Mouse (Mus musculus) kidney, adult 9 months (tissue): ENCODE measurements around the gene Oasl1.
A peak's percentile ranks its signal among the peaks of the same experiment; 100 is the strongest.
"Not testable (repeated sequence)": the region's sequence is repeated elsewhere in the genome, so short reads cannot be mapped to it uniquely, and the experiment has no call there.

Experiments used
- DNase-seq: peaks from one replicate; pipeline ENCODE4 v3.0.0; 2022

Gene Oasl1

DNA sequence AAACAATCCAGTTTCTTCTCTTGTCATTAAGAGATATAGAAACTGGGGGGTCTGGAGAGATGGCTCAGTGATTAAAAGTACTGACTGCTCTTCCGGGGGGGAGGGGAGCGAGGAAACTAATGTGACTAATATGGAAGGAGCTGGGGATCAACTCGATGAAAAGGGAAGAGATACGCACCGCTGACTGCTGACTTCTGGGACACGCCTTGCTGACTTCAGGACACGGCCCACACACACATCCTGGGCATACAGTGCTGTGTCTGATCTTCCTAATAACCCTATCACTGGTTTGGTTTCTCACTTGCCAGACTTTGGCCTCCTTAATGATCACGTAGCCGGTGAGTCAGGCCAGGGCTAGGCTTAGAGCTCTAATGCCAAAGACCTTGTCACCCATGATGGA lies 3.7 kb downstream of the Oasl1 start:
- no peak for DNase-seq

DNA sequence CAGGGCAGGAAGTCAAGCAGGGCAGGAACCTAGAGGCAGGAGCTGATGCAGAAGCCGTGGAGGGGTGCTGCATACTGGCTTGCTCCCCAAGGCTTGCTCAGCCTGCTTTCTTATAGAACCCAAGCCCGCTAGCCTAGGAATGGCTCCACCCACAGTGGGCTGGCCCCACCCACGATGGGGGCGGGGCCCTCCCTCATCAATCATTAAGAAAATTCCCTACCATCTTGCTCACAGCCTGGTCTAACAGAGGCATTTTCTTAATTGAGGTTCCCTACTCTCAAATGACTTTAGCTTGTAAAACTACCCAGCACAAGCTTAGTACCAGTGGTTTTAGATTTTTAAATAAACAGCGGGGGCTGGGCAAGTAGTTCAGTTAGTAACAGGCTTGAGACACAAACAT lies 8.6 kb downstream of the Oasl1 start:
- no peak for DNase-seq

DNA sequence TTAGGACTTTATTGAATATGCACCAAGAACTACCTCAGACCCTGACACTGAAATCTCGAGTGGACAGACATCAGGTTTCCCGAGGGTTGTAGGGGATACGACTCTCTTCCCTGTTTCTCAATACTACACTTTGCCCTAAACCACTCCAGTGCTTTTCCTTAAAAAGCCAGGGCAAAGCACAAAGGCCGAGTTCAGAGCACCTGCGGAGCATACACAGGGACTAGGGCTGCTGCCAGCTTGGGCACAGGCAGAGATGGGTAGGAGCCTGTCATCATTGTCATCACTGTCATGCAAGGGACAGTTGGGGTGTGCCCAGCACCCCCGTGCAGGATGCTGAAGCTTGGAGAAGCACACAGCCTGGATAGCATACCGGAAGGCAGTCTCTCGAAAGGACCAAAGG lies 10.2 kb downstream of the Oasl1 start:
- peak; percentile 66 for DNase-seq

DNA sequence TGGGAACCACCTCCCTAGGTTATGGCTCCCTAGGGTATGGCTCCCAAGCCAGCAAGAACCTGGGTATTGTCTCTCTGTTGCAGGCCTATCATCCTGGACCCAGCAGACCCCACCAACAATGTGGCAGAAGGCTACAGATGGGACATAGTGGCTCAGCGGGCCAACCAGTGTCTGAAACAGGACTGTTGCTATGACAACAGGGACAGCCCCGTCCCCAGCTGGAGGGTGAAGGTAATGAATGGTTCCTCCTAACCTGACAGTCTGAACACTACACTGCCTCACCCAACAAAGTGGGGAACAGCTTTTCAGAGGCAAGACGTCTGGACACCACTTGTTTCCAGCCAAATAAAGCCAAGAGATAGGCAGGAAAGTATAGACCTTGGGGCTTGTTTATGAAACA lies 12.8 kb downstream of the Oasl1 start:
- no peak for DNase-seq

DNA sequence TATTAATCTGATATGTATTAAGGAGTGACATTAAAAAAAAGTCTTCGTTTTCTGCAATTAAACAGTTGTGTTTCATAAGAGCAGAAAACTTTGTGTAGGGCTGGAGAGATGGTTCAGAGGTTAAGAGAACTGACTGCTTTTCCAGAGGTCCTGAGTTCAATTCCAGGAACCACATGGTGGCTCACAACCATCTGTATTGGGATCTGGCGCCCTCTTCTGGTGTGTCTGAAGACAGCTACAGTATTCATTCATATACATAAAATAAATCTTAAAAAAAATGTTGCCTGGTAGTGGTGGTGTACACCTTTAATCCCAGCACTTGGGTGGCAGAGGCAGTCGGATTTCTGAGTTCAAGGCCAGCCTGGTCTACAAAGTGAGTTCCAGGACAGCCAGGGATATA lies 18.1 kb downstream of the Oasl1 start:
- not testable (repeated sequence) for DNase-seq

DNA sequence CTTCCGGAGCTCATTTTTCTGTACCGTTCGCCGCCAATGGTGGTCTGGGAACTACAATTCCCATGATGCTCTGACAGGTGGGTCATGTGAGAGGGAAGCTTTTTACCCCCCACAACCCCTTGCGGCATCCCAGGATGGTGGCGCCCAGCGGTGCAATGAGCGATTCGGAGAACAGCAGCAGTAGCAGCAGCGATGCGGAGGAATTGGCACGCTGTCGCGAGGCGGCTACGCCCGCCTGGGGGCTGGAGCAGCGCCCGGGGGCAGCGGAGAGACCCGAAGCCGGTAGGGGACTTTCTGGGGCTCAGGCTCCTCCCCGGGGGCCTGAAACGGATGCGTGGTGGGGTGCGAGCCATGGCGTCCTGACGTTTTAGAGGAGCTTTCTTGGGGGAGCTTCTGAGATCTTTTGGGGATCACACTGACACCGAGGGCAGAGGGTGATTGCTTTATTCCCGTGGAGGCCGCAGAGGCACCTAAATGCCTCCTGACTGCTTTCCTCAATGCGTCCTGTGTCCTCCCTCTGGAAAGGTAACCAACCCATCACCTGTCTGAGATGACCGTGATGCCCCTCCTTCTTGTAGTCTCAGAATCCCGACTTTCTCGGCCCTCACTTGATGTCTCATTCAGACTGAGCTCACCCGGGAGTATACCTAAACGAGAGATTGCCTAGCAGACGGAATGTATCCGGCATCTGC lies 19.2 kb downstream of the Oasl1 start, which contains the start of gene 2210016L21Rik:
Gene 2210016L21Rik (plus strand): TSS at position 85 of the 692 bp plus-strand sequence.
- peak; percentile 91 for DNase-seq

DNA sequence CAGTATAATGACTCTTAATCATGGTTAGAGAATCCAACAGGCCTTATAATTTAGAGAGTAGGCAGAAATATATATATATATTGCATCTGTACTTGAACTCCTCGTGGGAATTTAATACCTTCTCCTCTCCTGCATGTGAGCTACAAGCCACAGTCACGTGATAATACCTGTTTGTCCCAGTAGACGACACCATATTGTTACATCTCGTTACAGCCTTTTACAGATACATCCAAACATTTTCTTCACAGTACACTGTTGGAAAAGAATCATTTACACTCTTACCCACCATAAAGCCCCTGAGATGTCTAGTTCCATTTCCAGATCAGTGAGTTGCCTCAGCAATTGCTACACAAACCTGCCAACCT lies 19.7 kb downstream of the Oasl1 start:
- DNase-seq, result no peak

DNA sequence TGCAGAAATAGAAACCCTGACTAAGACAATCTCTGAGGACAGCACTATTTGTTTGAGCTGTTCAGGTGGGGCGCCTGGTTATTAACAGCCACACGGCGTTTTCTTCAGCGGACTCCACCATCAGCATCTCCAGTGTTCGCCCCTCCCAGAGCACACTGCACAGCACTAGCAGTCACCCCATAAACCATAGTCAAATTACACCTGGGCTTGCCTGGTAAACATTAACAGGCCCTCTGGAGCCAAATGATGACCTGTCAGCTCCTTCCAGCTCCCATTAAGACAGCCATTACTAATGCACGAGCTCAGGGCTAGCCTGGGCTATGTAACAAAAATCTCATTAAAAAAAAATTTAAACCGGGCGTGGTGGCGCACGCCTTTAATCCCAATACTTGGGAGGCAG lies 22.0 kb downstream of the Oasl1 start:
- peak; percentile 77 for DNase-seq

DNA sequence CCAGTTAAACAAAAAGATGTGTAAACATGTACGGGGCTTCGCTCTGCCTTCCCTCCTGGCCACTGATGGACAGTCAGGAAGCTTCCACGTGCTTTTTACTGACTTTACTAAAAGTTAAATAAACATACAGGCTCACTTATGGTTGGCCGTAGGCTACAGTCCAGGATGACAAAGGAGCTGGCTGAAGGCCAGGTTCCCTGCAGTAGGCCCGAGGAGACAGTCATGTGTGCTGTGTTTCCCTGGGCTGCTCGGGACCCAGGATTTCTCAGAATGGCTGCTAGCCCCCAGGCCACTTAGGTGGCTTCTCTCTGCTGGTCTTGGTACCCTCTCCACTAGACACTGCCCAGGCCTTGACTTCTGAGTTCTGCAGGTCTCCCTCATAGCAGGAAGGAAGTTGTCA lies 25.9 kb downstream of the Oasl1 start:
- DNase-seq, result no peak

DNA sequence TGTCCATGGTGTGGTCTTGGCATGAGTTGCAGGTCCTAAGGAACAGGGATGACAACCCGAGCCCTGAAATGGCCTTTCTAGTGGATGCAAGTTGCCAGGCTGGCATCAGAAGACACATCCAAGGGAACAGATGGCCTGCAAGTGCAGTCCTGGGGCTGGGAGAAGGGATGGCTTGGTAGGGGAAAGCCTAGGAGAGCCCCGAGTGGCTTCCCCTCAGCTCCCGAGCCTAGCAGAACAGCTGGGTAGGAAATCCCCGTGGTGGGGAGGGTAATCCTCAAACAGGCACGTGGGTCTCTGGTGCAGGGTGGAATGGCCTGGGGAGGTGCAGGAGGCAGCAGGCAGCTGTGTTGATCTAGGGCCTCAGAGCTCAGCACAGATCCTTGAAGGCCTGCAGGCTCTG lies 26.3 kb downstream of the Oasl1 start:
- no peak for DNase-seq

DNA sequence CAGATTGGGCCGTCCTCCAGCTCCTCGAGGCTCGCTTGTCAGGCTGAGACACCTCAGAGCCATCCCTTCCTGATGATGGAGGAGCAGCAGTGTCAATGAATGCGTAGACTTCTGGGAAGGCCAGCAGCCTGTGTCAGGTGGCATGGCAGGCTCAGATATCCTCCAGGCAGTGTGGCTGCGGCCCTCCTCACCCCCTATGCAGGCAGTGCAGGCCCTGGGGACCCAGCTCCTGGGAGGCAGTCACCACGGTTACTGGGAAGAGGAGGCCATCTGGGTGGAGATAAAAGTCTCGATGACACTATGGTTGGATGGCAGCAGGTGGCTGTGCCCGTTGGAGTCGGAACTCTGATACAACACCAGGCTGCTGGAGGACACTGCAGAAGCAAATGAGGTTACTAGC lies 26.8 kb downstream of the Oasl1 start:
- no peak for DNase-seq

DNA sequence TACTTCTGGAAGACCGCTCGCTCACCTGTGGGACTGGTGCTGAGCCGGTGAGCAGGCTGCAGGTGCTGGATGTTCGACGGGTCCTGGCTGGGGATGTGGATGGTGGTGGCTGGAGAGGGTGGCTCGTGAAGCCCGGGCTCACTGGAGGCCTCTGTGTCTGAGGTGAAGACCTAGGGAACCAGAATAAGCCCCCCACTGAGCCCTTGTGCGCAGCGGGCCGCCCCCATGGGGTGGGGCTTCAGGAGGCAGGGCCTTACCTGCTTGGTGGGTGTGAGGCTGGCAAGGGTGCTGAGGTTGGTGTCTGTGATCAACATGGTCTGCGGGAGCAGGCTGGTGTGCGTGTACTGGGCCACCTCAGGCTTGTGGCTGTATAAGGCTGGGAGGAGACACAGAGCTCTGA lies 27.6 kb downstream of the Oasl1 start:
- DNase-seq, result no peak

DNA sequence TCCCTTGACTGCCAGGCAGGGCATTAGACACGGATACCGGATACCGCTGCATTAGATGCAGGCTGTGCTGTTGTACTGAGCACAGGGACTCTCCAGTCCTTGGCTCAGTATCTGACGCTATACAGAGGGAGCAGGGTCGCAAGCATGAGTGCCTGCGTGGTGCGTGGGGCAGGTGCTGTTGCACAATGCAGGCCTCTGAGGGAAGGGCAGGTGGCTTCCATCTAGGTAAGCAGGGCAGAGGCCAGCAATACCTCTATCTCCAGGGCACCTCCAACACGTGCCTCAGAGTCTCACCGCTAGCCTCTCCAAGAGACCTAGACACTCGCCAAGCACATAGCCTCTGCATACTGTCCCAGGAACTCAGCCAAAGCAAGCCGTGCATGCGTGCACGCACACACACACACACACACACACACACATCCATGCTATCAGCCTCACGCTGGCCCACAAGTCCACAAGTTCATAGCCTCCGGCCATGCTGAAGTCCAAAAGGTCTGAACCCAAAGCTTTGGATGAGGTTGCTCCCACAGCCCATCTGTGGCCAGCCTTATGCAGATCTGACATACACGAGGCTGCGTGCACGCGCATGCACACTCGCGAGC lies 28.3 kb downstream of the Oasl1 start:
- no peak for DNase-seq

DNA sequence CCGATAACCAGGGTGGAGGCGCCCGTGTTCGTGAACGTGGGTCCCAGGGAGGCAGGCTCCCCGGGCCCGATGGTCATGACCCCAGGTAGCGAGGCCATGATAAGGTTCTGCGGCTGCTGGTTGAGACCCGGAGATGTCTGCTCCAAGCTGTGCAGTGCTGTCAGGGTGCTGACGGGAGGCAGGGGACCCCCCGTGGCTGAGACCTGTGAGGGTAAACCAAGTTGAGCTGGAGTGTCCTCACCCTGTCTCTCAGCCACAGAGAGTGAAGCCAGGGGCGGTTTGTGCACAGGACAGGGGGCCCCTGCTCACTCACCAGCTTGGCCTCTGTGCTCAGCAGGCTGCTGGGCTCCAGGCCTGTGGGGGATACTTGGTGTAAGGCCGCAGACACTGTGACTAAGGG lies 30.3 kb downstream of the Oasl1 start:
- DNase-seq, result no peak

DNA sequence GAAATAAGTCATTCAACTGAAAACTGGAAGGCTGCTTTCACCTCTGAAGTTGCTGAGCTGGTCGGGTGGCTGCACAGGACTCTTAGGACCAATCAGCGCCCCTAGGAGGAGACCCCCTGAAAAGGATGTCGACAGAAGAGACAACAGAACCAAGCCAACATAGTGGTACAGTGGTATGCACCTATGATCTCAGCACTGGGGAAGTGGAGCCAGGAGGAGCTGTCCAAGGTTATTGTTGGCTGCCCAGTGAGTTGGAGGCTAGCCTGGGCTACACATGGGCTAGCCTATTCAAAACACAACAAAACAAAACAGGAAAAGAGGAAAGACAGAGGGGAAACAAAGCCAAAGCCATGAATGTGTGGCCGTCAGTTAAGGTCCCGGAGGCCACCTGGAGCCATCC lies 35.0 kb downstream of the Oasl1 start:
- DNase-seq, result no peak

DNA sequence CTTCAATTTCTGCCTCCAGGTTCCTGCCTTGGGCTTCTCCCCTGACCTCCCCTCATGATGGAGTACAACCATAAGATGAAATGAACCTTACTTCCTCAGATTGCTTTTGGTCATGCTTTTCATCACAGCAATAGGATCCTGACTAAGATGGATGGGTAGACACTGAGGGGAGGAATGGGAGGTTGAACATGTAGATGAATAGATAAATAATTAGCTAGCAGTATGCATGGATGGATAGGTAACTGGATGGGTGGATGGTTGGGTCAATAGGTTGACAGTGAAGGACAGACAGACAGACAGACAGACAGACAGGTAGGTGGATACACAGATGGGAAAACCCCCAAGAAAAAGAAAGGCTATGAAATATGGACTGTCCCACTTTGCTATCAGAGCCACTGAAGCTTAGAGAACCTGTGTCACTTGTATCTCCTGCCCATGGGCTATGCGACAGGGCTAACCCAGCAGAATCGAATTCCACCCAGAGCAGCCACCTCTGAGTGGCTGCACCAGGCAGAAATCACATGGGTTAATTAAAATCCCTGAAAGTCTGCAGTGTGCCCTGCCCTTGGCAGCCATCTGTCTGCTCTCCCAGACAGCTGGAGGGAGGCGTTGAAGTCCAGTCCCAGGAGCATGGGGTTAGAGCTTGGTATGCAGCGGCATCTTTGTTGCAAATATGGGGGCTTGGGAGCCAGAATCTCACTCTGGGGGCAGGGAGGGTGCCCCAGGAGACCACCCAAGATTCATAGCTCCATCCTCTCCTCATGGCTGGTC lies 38.7 kb downstream of the Oasl1 start:
- DNase-seq, result peak; percentile 70

DNA sequence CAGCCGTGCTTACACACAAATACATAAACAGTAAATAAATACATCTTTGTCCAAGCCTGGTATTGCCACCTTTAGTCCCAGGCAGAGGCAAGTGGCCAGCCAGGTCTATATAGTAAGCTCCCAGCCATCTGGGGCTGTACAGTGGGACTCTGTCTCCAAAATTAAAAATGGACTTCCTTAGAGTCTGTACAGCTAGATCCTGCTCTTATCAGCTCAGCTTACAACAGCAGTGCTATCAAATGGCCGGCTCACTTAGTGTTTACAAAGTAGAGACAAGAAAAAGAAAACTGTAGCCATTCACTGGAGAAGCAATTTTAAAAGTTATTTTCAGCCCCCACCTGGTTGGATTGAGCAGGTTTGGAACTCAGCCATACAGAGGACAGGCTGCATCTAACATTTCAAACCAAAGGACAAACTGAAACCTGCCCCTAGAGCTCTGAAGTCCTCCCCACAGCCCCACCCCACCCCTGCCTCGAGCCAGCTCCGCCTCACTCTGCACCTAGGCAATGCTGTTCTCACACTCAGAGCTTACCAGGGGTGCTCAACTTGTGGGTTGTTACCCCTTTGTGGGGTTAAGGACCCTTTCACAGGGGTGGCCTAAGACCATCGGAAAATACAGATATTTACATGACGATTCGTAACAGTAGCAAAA lies 41.4 kb downstream of the Oasl1 start:
- DNase-seq, result peak; percentile 75

DNA sequence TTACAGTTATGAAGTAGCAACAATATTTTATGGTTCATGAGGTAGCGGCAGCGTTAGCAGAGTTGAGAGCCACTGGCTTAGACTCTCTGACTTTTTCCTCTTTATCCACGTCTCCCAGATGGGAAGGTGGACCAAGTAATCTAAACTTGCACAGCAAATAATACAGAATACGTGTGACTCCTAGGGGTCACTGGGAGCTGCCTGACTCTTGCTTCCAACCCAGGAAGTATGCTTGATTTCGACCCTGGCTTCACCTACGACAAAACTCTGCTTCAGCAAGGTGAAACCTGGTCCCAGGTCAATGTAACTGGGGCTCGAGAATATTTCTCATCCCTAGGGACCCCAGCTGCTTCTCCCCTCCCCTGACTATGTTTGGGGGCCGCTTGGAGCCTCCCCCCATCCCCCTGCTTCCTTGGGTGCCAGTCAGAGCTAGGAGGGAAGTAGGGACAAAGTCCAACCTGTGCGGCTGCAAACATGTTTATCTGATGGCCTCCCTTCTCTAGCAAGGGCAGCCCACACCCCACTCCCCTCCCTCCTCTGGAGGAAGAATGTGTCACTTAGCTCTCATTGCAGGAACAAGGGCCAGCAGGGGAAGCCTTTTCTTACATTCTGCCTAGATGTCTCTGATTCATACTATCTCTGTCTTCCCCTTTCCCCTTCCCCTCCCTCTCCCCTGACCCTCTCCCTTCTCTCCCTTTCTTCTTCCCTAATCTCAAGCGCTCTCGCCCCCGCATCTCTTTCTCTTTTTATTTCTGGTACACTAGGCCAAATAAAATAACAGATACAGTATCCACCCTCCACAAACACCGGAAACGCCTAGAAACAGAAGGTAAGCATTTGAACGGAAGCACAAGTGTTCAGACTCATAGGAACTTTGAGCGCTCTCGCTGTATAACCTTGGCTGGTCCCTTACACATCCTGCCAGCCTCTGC lies 42.2 kb downstream of the Oasl1 start:
- DNase-seq, result peak; percentile 89

DNA sequence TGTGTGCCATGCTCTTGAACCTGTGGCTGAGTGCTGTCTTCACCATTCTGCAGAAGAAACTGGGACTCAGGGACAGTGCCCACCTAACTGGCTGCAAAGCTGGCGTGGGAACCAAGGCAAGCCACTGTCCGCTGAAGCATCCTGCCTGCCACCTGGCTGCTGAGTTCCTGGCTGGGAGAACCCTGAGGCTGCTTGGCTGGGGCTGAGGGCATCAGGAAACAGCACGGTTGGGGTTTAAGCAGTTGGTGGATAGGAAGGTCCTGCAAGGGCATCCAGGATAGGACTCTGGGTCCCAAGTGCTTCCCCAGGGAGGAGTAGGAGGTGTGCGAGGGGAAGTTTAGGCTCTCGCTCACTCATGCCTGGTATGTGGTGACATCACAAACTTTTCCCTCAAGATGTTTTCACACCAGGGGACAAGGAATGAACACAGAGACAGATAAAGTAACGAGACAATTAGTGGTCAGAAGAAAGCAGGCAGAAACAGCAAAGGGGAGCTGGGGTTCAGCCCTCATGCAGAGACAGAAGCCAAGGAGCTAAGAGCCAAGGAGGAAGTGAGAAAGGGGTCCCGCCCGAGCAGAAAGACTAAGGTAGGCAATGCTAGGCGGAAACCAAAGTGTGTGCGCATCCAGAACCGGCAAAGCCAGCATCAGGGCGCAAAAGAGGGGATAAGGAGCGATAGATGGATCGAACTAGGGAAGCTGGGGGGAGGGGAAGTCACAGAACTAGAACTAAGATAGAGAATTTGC lies 44.7 kb downstream of the Oasl1 start:
- DNase-seq, result peak; percentile 62

DNA sequence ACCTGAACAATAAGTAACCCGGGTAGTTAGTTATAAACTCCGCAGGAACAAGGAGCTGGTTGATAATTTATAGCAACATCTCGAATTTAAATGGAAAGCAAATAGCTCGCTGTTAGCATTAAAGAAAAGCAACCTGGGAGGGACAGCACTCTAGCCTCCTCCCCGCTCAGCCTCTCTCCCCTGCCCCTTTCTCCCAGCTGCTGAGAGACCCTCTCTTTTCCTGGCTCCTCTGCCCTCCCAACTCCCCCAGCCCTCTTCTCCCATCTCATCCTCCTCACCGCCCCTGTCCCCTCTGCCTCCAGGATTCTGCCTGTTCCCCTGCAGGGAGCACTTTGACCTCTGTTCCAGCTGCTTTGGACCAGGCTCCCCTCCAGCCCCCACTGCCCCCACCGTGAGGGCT lies 45.6 kb downstream of the Oasl1 start:
- peak; percentile 90 for DNase-seq

DNA sequence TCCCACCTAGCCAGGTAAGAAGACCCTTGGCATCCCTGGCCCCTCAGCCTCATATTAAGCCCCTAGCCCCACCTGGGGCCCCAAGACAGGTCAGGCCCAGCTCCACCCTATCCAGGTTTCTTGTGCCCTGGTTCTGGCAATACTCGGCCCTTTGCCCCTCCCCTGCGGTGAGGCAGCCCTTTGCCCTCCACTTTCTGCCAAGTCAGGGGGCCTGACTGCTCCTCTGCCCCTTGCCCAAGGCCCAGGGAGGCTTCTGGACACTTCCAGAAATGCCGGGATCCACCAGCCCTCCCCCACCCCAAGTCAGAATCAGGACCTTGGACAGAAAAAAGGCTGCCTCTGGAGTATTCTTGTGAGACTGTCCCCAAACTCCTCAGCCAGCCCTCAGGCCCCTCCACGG lies 46.0 kb downstream of the Oasl1 start:
- peak; percentile 94 for DNase-seq
